Mouse (Mus musculus) liver, adult (tissue): Measurements from ENCODE around the gene Wdr43.

ENCODE experiments used
- GATA4 ChIP-seq: IDR thresholded peaks from 2 replicates; pipeline ENCODE4 v1.6.1; 2014; ENCODE audit warnings: mild to moderate bottlenecking, low read length; ENCODE audit not compliant: insufficient replicate concordance

Wdr43 gene

DNA sequence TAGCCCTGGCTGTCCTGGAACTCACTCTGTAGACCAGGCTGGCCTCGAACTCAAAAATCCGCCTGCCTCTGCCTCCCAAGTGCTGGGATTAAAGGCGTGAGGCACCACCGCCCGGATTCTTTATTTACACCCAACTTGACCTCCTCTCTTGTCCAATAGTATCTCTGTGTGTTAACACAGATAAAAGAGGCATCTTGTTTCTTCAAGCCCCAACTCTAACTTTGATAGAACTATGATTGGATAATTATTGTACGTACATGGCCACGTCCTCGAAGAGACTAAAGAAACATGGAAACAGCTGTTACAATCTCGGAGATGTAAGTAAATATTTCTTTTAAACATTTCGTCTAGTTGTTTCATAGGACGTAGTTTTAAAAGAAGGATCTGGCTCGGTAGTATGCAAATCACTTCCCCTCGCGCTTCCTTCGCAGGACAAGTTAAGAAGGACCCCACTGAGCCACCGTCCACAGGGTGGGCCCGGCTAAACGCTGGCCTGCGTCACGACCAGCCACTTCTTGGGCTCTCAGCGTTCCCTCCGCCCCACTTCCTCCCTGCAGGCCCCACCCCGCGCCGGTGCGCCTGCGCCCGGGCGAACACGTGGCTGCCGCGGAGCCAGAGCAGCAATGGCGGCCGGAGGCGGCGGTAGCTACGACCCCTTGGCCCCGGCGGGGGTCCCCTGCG is at the start of gene Wdr43:
Gene Wdr43, plus strand, starts transcription at position 258 of the 681 bp plus-strand sequence.
- 0 out of 2 replicates have a peak, but pooled peaks have one; percentile 7 for TF ChIP-seq GATA4

DNA sequence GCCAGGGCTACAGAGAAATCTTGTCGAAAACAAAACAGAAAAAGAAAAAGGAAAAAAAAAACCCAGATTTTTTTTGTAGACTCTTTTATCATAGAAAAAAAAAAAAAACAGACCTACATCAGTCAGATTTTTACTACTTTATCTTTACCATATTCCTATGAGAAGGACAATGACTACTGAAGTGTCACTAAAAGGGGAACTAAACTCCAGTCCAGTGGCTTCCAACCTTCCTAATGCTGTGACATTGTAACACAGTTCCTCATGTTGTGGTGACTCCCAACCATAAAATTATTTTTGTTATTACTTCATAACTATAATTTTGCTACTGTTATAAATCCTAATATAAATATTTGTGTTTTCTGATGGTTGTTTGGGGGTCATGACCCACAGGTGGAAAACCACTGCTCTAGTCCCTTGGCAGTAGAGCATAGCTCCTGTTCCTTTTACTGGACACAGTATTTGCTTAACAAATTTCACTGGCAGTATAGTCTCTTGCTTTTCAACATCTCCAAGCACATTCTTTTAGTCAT is 36.5 kb upstream of the Wdr43 start:
- TF ChIP-seq GATA4 = no peak

DNA sequence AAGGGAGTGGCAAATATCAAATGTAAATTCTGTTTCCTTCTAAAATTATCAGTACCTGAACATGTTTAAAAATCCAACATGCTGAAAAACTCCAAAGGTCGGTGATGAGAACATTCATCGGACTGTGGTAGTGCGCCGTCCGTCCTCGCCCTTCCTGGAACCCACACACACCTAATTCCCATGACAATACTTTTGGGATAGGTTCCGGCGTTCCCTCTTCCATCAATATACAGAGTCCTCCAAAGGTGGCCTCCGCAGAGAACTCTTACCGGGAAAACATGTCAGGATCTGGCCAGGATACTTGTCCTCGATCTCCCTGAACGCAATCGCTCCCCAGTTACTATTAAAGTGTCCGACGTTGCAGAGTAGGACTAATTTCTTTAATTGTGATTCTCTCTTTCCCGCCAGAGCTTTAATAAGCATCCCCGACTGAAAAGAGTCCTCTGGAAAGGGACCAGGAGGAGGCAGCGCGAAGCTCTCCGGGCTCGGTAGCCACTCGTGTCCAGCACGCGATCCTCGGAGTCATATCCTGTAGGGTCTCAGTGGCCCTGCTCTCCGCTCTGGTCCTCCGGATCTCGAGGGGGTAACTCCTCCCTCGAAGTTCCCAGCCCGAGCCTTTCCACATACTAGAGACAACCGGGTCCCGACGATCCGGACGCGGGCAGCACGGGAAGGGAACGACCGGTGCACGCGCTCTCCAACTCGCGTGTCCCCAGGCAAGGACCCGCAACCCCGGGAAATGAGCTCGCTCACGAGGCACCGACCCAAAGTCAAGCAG is 17.6 kb upstream of the Wdr43 start:
- no peak for TF ChIP-seq GATA4

DNA sequence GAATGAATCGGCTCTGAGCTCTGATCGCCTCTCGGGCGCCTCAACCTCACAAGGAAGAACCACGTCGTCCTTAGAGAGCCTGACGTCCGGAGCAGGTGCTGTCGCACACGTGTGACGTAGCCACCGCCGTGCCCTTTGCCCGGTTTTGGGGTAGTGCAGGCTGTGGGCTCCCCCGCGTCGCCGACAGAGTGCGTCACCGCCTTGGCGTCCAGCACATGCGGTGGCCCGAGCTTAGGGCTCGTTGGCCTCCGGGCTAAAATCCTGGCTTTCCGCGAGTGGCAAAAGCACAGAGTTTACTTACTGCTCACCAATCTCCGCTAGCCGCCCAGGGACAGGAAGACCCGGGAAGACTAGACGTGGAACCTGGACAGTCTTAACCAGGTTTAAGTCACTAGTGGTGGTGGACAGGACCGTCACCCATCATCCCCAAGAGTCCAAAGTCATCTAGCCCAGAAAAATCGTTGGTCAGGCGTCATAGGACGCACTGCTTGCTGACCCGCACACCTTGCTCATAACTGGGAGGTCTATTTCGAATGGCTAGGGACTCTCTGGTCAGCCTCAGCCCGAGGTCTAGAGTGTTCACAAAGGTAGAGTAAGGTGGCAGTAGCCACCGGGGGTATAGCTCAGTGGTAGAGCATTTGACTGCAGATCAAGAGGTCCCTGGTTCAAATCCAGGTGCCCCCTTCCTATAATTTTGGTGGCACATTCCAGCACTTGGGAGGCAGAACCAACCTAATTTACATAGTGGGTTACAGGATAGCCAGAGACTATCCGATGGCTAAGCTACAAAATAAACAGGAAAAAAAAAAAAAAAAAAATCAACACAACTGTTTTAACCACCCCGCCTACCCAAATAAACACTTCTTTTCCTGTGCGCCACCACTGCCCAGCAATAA is 16.8 kb upstream of the Wdr43 start:
- no peak for TF ChIP-seq GATA4

DNA sequence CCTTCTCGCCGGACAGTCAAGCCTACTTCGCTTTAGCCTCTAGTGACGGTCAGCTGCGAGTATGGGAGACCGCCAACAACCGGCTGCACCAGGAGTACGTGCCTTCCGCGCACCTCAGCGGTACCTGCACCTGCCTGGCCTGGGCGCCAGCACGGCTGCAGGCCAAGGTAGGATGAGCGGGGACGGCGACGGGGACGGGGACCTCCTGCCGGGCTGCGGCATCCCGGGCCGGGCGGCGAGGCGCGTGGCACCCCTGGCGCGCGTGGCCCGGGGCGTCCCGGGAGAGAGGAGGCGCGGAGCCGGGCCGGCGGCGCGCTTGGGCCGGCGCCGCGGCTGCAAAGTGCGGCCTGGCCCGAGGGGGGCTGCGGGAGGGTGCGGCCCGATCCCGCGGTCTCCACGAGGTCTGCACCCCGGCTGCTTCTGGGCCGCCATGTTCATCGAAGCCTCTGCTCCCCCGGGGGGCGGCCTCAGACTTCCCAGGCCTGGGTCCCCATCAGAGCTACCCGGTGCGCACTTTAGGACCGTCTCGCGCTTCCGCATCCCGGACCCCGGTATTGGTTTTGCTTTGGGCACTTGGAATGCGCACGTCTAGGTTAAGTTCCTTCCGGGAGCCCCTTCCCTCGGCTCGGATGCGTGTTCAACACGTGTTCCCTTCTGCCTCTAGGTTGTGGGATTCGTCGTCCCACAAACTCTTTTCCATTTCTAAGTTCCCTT is 781 bp downstream of the Wdr43 start:
- no peak for TF ChIP-seq GATA4

DNA sequence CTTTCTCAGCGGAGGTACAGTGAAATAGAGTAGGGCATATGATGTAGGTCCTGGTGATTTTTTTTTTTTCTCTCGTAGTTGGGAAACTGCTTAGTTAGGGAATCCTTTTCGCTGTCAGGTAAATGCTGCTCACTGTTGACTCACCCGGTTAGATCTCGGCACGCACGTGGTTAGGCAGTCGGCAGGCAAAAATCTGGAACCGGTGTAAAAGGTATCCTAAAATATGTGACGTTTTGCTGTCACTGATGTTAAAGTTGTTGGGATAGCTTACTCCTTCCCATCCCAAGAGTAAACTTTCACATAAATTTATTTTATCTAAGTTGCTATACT is 1.3 kb downstream of the Wdr43 start:
- no peak for TF ChIP-seq GATA4

DNA sequence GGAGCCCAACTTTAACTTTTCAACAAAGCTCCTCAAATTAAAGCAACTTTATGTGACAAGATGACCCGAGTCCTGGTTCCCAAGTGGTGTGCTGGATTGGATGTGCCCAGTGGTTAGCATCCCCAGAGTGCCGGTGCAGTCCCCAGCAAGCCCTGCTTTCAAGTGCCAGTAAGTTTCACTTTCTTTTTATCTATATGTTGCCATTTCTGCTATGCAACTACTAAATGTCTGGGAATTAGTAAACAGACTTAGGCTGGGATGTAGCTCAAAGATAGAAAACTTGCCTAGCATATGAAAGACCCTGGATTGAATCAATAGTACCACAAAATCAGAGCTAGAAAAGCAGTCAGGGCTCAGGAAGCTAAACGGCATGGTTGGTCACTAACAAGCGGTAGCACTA is 2.3 kb downstream of the Wdr43 start:
- TF ChIP-seq GATA4 = no peak

DNA sequence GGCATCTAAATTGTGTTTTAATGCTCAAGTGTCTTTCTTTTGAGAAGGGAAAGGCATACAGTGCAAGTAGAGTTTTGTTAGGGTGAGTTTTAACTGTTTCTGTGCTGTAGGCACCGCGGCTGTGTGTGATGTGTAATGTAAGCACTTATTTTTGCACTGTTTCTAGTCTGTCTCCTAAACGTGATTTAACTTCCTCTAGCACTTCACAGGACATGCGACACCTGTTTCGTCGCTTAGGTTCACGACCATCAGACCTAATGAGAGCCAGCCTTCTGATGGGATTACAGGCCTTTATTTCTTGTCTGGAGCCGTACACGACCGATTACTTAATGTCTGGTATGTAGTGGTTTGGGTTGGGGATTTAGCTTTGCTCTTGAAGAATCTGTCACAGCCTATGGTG is 16.1 kb downstream of the Wdr43 start:
- no peak for TF ChIP-seq GATA4

DNA sequence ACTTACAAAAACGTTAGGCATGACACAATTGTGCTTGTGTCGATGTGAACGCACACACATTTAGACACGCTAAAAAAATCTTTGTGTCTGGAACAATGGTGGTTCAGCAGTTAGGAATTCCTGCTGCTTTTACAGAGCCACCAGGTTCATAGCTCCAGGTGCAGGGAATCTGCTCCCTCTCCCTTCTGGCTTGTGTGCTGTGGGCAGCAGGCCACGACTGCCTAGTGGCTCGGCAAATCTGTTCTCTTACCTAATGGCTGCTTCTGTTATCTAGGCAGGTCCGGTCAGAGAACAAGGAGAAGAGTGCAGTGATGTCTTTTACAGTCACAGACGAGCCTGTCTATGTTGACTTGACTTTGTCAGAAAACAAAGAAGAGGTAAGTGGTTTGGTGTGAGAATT is 17.7 kb downstream of the Wdr43 start:
- no peak for TF ChIP-seq GATA4

DNA sequence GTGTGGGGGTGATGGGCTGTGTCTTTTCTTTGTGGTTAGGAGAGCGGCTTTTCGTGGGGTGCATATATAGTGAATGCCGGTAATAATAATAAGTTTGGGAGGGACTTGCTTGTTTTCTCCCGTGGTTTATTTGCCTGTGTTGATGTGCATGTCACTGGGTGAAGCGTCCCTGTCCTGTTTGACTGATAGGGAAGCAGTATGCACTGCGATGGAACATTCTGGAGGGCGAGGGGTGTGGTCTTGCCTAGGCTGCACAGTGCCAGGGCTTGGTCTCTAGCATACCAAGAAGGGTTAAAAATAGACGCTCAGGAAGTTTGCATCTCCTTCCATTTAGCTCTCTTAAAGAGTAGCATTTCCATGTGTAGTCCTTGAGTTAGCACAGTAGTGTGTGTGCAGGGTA is 21.1 kb downstream of the Wdr43 start:
- TF ChIP-seq GATA4 = no peak

DNA sequence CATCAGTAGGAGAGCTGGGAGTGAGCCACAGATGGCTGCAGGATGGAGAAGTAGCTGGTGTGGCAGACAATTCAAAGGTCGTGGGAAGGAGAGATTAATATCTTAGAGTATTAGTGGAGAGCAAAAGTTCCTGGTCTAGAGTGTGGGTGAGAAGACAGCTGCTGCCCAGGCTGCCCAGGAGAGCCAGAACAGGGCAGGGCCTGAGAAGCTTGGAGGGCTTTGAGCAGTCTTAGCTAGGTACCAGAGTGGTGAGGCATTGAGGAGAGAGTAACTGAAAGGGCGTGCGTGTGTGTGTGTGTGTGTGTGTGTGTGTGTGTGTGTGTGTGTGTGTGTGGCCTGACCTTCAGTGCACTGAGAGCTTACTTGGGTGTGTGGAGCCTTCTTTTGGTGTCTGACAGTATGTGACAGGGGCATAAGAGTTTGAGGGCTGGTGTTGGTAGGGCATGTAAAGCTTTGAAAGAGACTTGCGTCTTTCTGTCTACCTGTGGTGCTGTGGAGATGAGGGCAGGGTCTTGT is 22.1 kb downstream of the Wdr43 start:
- TF ChIP-seq GATA4 = no peak

DNA sequence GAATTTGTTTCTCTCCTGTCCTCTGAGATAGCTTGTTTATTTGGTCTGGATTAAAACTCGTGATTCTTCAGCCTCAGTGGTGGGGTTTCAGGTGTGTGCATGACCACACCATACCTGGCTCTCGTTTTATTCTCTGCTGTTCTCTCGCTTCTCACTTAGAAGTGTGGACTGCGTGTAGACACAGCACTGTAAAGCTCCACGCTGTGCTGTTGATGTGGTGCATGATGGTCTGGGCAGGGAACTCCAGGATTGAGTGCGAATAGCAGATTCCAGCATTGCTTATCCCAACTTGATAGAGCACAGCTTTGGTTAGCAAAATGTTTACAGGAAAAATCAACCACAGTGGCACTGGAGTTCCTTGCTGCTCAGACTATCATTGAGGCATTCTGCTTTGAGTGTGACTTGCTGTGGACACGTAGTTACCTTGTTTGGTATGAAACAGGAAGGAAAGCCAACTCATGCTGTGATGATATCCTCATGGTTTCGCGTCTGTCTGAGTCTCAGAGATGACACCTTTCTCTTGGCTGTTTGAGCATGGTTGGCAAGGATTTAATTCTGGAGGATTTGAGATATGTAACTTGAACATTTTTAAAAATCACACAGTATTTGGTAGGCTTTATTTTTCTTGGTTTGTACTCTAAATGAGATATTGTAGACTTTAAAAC is 24.9 kb downstream of the Wdr43 start:
- TF ChIP-seq GATA4 = no peak

DNA sequence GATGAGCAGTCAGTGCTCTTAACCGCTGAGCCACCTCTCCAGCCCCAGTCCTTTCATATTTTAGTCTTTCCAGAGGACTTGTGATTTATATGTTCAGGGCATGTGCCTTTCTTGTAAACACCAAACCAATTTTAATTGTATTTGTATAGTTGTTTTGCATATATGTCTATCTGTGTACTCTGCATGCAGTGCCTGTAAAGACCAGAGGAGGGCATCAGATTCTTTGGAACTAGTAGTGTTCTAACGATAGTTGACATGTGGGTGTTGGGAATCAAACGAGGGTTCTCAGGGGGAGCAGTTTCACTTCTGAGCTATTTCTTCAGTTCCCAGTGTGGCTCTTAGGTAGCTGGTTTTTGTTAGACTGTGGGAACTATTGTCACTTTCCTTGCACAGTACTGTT is 26.5 kb downstream of the Wdr43 start:
- TF ChIP-seq GATA4 = no peak

DNA sequence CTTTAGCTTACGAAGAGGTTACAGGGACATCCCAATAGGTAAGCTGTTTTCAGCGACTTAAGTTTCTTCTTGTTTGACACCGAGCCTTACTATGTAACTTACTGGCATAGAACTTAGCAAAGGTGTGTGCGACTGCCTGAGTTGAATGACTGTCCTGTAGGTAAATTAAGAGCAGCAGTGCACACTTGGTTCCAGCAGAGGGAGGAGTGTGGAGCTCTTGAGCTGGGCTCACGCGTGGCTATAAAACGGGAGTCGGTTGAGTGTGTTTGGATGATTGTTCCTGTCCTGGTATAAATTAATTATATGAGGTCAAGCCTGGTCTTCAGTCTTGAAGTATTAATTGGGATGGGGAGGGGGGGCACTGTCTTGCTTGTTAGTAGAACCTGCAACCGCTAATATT is 34.3 kb downstream of the Wdr43 start:
- TF ChIP-seq GATA4 = no peak
